Mouse (Mus musculus): ENCODE measurements around the gene Morn5.

- TF ChIP-seq CTCF (IDR thresholded peaks at IDR 0.05; ENCODE audit: low read depth), result no peak
- no peak for TF ChIP-seq EP300 (optimal IDR thresholded peaks at IDR 0.05)
These were observed 12.2 kb downstream of the Morn5 start for GRCm38 (mm10) chr2:36061409-36061808.
